Mouse (Mus musculus) spleen, adult 2 months (tissue): ENCODE data around the gene Olfr305.

ENCODE experiments used
- CTCF ChIP-seq: fragments of 200-500 bp; IDR thresholded peaks from 2 replicates; pipeline ENCODE4 v1.5.1; 2011; ENCODE audit warnings: mild to moderate bottlenecking, inconsistent platforms; ENCODE audit not compliant: insufficient read depth, insufficient read length, insufficient replicate concordance; ENCODE audit errors: extremely low read depth
- POLR2A ChIP-seq: fragments of 200-500 bp; IDR thresholded peaks from 2 replicates; pipeline ENCODE4 v1.6.1; 2011; ENCODE audit warnings: low read depth, low read length, inconsistent platforms

DNA sequence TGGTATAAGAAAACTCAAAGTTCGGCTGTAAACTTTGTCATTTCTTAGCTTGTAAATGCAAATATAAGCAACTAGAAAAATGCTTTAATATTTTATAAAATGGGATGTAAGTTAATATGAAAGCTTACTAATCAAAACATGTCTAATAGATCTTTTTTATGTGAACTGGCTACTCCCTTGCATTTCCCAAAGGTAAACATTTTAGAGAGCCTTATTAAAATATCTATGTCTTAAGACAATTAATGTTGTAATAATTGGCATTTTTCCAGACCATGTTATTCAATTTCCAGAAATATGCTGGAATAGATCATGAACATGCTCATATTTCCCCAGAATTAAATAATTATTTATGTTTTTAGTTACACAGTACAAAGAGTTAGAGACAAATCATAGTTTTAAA lies 29.2 kb downstream of the Olfr305 start, which contains the start of gene Olfr307:
- TF ChIP-seq CTCF (no peak), POLR2A (no peak)
